Mouse (Mus musculus) lung, postnatal 0 days (tissue): ENCODE data around the gene E130309D02Rik. TPM values are rescaled to one million over a fixed set of nuclear protein-coding genes. Genes with fewer than 3 reads are reported as not detected.
A peak's percentile ranks its signal among the peaks of the same experiment; 100 is the strongest.

ENCODE experiments used
- ATAC-seq: fragments of 200-750 bp; cut with Nextera tagmentation; 2 replicates; pipeline ENCODE4 v1.8.0; 2017; ENCODE audit warnings: moderate library complexity
- DNase-seq: peaks from one replicate; pipeline ENCODE4 v3.0.0-alpha.2; 2016; ENCODE audit warnings: low spot score
- H3K27ac ChIP-seq: fragments of 300-500 bp; sonication (generic); 2 replicates; pipeline ENCODE4 v1.5.1; 2014; ENCODE audit warnings: antibody characterized with exemption, mild to moderate bottlenecking, low read length, mixed read lengths
- H3K27me3 ChIP-seq: fragments of 300-500 bp; sonication (generic); replicated peaks from 2 replicates; pipeline ENCODE4 v1.6.1; 2014; ENCODE audit warnings: low read length, mixed read lengths; ENCODE audit not compliant: insufficient read depth
- H3K36me3 ChIP-seq: fragments of 300-500 bp; sonication (generic); 2 replicates; pipeline ENCODE4 v1.6.1; 2014; ENCODE audit warnings: low read length, mixed read lengths; ENCODE audit not compliant: insufficient read depth
- H3K4me1 ChIP-seq: fragments of 300-500 bp; sonication (generic); 2 replicates; pipeline ENCODE4 v1.6.1; 2014; ENCODE audit warnings: antibody characterized with exemption, low read depth, low read length, mixed read lengths; ENCODE audit not compliant: insufficient read depth
- H3K4me2 ChIP-seq: fragments of 300-500 bp; sonication (generic); replicated peaks from 2 replicates; pipeline ENCODE4 v1.6.1; 2014; ENCODE audit warnings: low read depth, mild to moderate bottlenecking, low read length, moderate library complexity, mixed read lengths
- H3K4me3 ChIP-seq: fragments of 300-500 bp; sonication (generic); 2 replicates; pipeline ENCODE4 v1.5.1; 2014; ENCODE audit warnings: low read depth, low read length
- H3K9ac ChIP-seq: fragments of 300-500 bp; sonication (generic); replicated peaks from 2 replicates; pipeline ENCODE4 v1.6.1; 2014; ENCODE audit warnings: low read depth, mild to moderate bottlenecking
- H3K9me3 ChIP-seq: fragments of 300-500 bp; sonication (generic); 2 replicates; pipeline ENCODE4 v1.6.1; 2016; ENCODE audit warnings: low read length, mixed read lengths
- CTCF ChIP-seq: IDR thresholded peaks from 2 replicates; pipeline ENCODE4 v1.5.1; 2016; ENCODE audit warnings: antibody characterized with exemption, mild to moderate bottlenecking
- EP300 ChIP-seq: IDR thresholded peaks from 2 replicates; pipeline ENCODE4 v1.6.1; 2016; ENCODE audit warnings: antibody characterized with exemption, mild to moderate bottlenecking, control low read depth
- WGBS: fragments of 180-500 bp; shearing (Covaris S2); extraction: QIAGEN DNeasy Blood & Tissue Kit; methylation state at CpG from one replicate; pipeline ENCODE4 v1.1.7; 2014; 5-methylcytosine and 5-hydroxymethylcytosine counted together
- polyA plus RNA-seq: library from polyadenylated mRNA; unstranded; fragments of >200 nt; fragmentation: Nextera tagmentation; extraction: Ambion mirVana; gene quantifications from 2 replicates; pipeline ENCODE4 v1.2.1, GENCODE M21; 2015

E130309D02Rik gene
- polyA plus RNA-seq, 1 experiment from 2014 or later = 19.5 TPM

DNA sequence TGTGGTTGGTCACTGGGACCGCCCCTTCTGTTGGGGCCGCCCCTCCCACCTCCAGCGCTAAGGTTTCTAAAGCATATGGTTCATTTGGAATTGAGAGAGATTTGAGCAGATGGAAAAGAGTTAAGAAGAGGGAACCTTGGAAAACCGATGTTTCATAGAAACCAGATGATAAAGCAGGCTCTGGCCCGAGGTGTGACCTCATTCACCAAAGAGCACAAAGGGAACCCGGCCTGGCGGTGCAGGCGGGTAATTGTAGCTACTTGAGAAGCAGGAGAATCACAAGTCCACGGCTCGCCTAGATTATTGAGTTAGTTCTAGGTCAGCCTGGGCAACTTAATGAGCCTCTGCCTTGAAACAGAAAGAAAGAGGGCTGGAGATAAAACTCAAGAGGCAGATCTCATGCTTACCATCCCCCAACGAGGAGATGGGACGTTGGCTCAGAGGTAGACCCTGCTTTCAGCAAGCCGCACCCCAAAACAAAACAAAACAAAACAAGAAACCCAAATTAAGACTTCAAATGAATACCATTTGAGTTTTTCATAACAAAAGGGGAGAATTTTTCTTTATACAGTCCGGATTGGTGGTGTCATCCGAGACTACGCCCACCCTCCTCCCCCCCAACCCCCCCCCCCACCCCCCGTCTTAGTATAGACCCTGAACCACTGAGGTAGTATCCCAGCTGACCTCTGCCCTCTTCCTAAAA lies 41.7 kb upstream of the E130309D02Rik start, which contains the start of gene Grid2ip:
TSS of gene Grid2ip (plus strand) at position 653 of the 703 bp plus-strand sequence.
- no peak within 1 kb of the TSS for H3K27ac ChIP-seq

DNA sequence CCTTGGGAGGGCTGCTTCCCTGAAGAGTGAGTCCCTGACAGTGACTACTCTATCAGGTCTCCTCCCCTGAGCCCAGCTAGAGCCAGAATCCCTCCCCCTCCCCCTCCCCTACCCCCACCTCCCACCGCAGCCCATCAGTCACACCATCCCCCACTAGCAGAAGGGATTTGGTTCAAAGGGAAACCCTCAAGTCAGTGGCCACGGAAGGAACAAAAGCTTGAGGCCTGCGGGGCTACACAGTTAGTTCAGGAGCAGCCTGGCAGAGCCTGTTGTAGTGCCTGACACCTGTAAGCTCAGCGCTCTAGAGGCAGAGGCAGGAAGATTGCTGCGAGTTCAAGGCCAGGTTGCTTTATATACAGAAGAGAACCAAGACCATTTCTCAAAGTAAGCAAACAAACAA lies 40.9 kb upstream of the E130309D02Rik start:
- H3K9ac ChIP-seq = no peak overlapping the region
- H3K9me3 ChIP-seq = no peaks in the 10 kb centered on the region
- H3K27me3 ChIP-seq = no peaks in the 10 kb centered on the region; the same call in 1 of the 2 replicates
- 30% methylated on average over 5 of the region's 5 CpGs for WGBS
- H3K36me3 ChIP-seq = no peaks in the 10 kb centered on the region
- no peak overlapping the region for H3K4me3 ChIP-seq
- ATAC-seq (no peak), DNase-seq (no peak)
- no peak overlapping the region for H3K27ac ChIP-seq
- no peaks in the 10 kb centered on the region for H3K4me1 ChIP-seq
- no peak for TF ChIP-seq CTCF
- TF ChIP-seq EP300 = no peak
- H3K4me2 ChIP-seq = no peak overlapping the region

More for the DNA sequence above, 41.7 kb upstream of the E130309D02Rik start, which contains the start of gene Grid2ip:
- Histone ChIP-seq H3K27me3 (no peaks in the 10 kb centered on the region; the same call in 1 of the 2 replicates), H3K4me3 (no peak within 1 kb of the TSS), H3K9ac (no peak within 1 kb of the TSS), H3K4me2 (0 out of 2 replicates have a peak within 1 kb of the TSS, but pooled peaks have one; percentile 14), H3K36me3 (no peaks in the 10 kb centered on the region), H3K9me3 (no peaks in the 10 kb centered on the region), H3K4me1 (no peaks in the 10 kb centered on the region)
- TF ChIP-seq EP300 (no peak), CTCF (no peak)
- DNase-seq (no peak), ATAC-seq (no peak)
- WGBS = 20% methylated on average over 17 of the region's 17 CpGs

DNA sequence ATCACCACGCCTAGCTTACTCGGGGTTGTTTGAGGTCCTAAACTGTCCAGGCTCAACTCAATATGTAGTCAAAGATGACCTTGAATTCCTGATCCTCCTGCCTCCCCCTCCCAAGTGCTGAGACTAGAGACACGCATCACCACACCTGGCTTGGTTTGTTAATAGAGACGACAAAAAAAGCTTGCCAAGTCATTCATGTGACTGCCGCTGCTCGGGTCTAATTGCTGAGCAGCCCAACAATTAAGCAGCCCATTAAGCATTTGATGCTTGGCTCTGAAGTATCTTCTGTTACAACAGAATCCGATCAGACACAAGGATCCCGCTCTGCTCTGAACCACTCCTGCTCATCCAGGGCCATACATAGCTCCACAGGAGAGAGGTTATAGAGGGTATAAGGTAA lies 31.2 kb upstream of the E130309D02Rik start:
- Histone ChIP-seq H3K4me2 (no peak overlapping the region), H3K9me3 (no peaks in the 10 kb centered on the region), H3K9ac (no peak overlapping the region), H3K36me3 (no peaks in the 10 kb centered on the region), H3K27me3 (no peaks in the 10 kb centered on the region), H3K4me3 (no peak overlapping the region), H3K4me1 (no peaks in the 10 kb centered on the region), H3K27ac (no peak overlapping the region)
- 77% methylated on average over 8 of the region's 8 CpGs for WGBS
- TF ChIP-seq EP300 = no peak
- no peak for TF ChIP-seq CTCF
- no peak for DNase-seq
- ATAC-seq = no peak

DNA sequence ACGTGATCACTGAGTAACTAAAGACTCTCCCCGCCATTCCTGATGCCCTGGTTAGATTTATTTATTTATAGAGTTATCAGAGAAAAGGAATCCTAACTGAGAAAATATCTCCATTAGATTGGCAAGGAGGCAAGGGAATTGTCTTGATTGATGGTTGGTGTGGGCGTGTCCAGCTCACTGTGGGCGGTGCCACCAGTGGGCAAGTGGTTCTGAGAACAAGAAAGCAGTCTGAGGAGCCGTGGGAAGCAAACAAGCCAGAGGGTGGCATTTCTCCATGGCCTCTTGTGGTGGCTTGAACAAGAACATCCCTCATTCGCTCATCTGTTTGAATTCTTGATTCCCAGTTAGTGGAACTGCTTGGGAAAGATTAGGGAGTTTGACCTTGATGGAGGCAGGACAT lies 24.4 kb upstream of the E130309D02Rik start:
- Histone ChIP-seq H3K9me3 (no peaks in the 10 kb centered on the region), H3K4me3 (no peak overlapping the region), H3K27me3 (no peaks in the 10 kb centered on the region), H3K27ac (no peak overlapping the region), H3K36me3 (no peaks in the 10 kb centered on the region), H3K4me2 (no peak overlapping the region), H3K4me1 (no peaks in the 10 kb centered on the region), H3K9ac (no peak overlapping the region)
- DNase-seq (no peak), ATAC-seq (no peak)
- TF ChIP-seq CTCF (no peak), EP300 (no peak)
- 42% methylated on average over 6 of the region's 6 CpGs for WGBS

DNA sequence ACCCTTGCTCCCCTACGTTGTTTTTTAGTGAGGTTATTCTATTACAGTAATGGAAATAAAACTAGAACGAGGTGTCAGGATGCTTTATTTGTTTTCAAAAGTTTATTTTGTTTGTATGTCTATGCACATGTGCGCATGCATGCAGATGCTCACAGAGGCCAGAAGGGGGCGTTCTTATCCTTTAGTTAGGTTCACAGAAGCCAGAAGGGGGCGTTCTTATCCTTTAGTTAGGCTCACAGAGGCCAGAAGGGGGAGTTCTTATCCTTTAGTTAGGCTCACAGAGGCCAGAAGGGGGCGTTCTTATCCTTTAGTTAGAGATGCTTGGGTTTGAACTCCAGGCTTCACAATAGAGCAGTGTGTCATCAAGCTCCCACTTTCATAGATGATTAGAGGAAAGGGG lies 21.4 kb upstream of the E130309D02Rik start:
- Histone ChIP-seq H3K27ac (no peak overlapping the region), H3K9me3 (no peaks in the 10 kb centered on the region), H3K9ac (no peak overlapping the region), H3K27me3 (no peaks in the 10 kb centered on the region), H3K4me2 (no peak overlapping the region), H3K36me3 (no peaks in the 10 kb centered on the region), H3K4me3 (no peak overlapping the region), H3K4me1 (no peaks in the 10 kb centered on the region)
- WGBS = 64% methylated on average over 6 of the region's 6 CpGs
- ATAC-seq (no peak), DNase-seq (peak; percentile 14)
- TF ChIP-seq EP300 = no peak
- peak; percentile 55 for TF ChIP-seq CTCF

DNA sequence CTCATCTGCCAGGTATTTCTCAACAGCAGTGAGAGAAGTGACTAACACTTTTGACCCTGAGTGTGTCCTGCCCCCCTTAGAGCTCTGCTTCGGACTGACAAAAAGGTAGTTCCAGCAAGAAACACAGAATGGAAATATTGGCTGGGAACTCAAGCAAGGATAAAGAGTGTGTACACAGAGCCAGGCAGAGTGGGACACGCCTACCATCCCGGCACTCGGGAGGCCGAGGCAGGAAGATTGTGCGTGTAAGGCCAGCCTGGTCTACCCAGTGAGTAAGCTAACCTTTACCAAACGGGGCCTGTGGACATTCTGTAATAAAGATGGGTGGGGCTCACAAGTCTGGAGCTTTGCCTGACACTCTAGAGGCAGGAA lies 19.9 kb upstream of the E130309D02Rik start:
- no peak overlapping the region for H3K27ac ChIP-seq
- no peak overlapping the region for H3K4me2 ChIP-seq
- DNase-seq (no peak), ATAC-seq (no peak)
- no peaks in the 10 kb centered on the region for H3K36me3 ChIP-seq
- no peak overlapping the region for H3K9ac ChIP-seq
- H3K4me3 ChIP-seq = no peak overlapping the region
- H3K27me3 ChIP-seq = no peaks in the 10 kb centered on the region
- WGBS = 71% methylated on average over 7 of the region's 7 CpGs
- H3K9me3 ChIP-seq = no peaks in the 10 kb centered on the region
- no peak for TF ChIP-seq CTCF
- TF ChIP-seq EP300 = no peak
- H3K4me1 ChIP-seq = no peaks in the 10 kb centered on the region
